Mouse (Mus musculus) right cerebral cortex, postnatal 36 days (tissue): ENCODE results near the gene Prkd2.

Experiments used
- DNase-seq, 2 experiments: peaks; one replicate each; pipeline ENCODE4 v3.0.0; 2022; ENCODE audit warnings: low spot score in 2 of 2, mixed read lengths in 1 of 2

Gene Prkd2

DNA sequence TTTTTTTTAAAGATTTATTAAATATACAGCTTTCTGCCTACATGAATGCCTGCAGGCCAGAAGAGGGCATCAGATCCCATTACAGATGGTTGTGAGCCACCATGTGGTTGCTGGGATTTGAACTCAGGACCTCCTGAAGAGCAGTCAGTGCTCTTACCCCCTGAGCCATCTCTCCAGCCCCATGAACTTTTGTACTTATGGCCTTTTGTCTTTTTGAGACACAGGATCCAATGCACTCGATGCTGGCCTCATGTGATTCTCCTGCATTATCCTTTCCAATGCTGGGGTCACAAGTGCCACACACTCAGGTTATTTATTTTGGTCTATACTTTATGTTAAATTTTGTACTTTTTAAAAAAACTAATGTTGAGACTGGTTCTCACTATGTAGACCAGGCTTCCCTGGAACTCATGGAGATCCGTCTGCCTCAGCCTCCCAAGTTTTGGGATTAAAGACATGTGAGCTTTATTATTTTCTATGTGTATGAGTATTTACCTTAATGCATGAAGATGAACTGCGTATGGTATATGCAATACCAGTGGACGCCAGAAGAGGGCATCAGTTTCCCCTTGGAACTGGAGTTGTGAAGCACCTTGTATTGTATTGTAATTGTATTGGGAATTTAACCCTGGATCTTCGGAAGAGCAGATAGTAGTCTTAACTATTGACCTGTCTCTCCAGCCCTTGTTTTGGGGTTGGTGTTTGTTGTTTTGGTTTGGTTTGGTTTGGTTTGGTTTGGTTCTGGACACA is 17.4 kb downstream of the Prkd2 start:
- DNase-seq: no peak

DNA sequence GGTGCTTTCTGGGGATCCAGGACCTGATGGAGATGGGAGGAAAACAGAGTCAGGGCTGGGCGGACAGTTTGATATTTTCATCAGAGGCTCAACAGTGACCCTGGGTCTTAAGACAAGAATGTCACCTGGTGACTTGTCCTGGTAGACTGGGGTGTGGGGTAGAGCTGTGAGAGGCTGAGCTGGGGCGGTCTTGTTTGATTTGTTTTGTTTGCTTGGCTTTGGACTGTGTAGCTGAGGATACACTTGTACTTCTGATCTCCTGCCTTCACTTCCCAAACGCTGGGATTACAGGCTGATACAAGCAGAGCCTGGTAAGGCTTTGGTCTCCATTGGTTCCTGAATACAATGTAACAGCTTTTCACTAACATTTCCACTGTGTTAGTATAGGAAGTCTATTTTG is 24.8 kb downstream of the Prkd2 start:
- no peak for DNase-seq

DNA sequence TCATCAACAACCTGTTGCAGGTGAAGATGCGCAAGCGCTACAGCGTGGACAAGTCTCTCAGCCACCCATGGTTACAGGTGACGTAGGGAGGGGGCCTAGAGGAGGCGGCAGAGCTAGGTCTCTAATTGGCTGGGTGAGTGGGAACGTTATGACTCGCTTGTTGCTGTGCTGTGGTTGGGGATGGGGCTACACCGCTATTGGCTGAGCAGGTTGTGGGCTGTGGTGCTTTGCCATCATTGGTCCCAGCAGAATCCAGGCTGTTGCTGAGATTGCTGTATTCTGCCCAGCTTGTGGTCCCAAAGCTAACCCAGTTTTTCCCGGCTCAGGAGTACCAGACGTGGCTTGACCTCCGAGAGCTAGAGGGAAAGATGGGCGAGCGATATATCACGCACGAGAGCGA is 26.8 kb downstream of the Prkd2 start:
- DNase-seq: peak; percentile 92 to 97

DNA sequence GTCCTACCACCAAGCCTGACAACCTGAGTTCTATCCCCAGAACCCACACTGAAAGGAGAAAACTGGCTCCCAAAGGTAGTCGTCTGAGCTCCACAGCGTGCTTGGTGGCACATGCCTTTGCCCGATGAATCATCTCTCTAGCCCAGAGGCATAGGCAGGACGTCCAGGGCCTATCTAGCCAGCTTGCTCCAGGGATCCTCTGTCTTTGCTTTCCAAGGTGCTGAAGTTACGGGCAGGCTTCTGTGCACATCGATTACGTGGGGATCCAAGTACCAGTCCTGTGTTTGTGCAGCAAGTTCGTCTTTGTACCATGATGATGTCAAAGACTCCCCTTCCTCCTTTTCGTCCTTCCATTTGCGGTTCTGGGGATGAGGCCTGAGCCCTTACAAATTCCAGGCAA is 28.9 kb downstream of the Prkd2 start:
- no peak for DNase-seq

DNA sequence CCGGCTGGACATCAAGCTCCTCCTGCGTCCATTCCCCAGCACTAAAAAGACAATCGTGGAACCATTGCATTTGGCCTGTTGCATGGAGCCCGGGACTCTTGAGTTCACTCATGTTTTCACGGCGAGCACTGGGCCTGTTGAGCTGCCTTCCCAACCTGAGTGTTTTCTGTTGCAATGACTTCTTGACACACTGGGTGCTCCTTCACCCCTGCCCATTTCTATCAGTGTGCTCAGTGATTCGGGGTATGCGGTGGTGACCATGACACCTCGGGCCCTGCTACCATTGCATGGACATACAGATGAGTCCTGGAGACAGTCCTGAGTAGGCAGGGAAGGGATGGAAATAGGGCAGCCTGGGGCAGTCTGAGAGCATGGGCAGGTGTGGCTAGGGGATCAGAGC is 29.8 kb downstream of the Prkd2 start:
- no peak for DNase-seq

DNA sequence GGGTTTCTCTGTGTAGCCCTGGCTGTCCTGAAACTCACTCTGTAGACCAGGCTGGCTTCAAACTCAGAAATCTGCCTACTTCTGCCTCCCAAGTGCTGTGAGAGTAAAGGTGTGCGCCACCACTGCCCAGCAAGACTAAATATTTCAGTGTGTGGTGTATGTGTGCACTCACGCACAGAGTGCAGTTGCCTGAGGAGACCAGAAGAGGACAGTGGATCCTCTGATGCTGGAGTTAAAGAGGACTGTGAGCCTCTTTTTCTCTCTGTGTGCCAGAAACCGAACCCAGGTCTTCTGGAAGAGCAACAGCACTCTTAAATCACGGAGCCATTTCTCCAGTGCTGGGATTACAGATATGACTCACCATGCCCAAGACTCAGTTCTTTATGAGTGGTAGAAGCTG is 30.7 kb downstream of the Prkd2 start:
- DNase-seq: no peak

DNA sequence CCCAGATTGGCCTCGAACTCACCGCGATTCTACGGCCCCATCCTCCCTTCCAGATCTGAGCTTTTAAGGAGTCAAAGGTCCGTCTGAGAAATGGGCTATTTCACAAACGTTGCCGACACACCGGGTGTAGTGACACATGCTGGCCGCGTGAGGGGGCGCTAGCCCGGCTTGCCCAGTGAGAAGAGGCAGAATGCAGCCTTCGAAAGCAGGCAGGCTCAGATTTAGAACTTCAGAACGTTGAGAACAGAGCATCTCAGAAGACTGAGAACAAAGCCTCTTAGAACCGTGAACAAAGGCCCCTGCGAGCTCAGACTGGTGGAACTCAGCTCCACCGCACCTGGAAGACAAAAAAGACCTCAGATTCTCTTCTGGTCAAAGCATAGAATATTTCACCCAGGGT is 31.5 kb downstream of the Prkd2 start:
- DNase-seq: peak in 1 of 2 experiments; percentile 74

DNA sequence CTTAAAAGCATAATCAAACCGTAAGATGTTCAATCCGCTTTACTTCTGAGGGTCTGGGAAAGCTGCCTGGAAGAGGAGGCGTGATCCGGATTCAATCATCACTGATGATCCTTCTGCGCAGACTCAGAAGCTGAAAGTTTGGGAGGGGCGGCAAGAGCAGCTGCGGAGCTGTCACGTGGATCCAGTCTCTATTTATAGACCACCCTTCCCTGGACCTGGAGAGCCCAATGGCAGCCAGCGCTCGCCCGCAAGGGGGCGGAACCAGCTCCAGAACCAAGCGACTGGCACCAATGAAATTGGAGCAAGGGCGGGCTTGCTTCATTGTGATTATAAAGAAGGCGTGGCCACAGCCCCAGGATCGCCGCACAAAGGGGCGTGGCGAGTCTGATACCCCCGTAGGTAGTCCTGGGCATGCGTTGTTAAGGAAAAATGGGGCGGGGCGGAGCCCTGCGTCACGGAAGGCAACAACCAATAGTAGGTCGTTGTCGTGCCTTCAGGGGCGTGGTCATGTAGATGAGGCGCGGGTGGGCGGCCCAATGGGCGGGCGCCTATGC is 32.1 kb downstream of the Prkd2 start:
- peak; percentile 100 for DNase-seq

DNA sequence AGATGAGACGGTGACA is 32.4 kb downstream of the Prkd2 start, which contains the start of gene Dact3:
Gene Dact3, plus strand, starts transcription at position 8 of the 16 bp plus-strand sequence.
- no peak for DNase-seq

DNA sequence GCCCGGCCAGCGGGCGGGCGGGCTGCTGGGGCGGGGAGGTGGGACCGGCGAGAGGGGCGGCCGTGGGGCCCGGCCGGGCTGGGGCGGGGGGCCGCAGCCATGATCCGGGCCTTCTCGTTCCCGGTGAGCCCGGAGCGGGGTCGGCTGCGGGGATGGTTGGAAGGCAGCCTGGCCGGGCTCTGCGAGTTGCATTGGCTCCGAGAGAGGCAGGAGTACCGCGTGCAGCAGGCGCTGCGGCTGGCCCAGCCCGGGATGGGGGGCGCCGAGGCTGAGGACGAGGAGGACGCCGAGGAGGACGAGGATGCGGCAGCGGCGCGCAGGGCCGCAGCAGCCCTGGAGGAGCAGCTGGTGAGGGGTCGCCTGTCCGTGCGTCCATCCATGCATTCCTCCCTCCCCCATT is 32.6 kb downstream of the Prkd2 start:
- DNase-seq: no peak

DNA sequence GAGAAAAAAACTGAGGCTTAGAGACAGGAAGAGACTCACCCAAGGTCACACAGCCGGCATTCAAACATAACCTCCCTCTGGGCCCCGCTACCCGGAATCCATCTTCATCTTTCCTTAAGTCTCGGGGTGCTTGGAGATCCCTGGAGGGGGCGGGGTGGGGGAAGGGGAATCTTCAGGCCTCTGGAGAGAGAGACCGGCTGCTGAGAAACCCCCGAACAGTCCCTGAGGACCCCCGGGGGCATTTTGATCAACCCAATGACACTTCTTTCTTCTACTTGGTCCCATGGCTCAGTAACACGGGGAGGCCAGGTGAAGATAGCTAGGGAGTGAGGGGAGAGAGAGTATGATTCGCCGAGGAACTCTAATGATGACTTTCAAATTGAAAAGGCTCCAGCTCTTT is 33.3 kb downstream of the Prkd2 start:
- DNase-seq: no peak

DNA sequence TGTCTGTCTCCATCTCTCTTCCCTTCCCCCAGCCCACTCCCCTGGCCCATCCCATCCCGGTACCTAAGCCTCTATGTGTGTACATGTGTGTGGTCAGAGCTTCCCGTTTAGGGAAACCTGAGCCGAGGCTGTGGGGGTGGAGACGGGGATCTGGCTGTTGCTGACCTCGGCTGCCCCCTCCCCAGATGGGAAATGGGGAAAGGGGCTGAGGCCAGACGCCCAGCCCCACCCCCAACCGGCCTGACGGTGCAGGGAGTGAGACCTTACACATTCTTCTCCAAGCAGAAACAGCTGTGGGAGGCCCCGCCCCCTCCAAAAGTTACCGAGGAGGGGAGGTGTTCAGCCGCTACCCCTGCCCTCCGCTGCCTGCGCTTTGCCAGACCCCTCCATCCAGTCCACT is 33.9 kb downstream of the Prkd2 start:
- DNase-seq: no peak

DNA sequence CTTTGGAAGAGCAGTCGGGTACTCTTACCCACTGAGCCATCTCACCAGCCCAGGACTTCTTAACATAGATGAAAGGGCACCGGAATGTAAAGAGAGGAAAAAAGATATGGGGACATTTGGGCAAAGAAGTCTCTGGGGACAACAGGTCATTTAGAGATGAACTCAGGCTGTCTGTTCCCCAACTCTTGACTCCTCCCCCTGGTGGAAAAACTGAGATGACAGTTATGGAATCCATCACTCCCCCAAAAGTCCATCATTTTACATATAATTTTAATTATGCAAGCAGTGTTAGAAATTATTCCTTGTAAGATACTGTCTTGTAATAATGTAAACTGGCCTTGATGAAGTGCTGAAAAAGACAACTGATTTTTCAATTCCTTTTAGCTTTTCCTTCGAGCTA is 35.0 kb downstream of the Prkd2 start:
- DNase-seq: no peak

DNA sequence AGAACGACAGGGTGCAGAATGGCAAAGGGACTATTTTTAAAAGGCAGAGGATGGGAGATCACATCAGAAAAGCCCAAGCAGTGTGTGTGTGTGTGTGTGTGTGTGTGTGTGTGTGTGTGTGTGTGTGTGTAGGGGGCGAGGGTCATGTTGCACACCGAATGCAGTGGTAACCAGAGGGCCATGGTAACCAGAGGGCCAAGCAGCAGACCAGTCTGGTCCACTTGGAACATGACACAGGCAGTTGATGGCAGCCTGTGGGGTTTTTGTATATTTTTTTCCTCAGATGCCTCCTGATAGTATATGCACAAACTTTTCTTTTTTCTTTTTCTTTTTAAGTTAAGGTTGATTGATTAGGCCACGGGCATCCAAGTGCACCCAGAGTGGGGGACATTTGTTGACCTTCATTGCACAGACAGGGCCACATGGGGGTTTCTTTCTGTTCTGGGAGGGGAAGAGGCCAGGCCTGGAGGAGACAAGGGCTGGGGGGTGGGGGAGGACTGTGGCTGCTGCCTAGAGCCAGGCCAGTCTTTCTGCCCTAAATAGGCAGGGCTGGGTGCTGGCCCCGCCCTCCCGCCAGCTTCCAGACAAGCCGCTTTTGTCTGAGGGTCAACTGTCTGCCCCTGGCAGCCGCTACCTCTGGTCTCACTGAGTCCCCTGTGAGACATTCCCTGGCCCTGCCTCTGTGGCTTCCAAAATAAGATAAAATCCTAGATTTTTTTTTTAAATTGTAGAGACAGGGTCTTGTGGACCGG is 37.3 kb downstream of the Prkd2 start:
- DNase-seq: no peak

DNA sequence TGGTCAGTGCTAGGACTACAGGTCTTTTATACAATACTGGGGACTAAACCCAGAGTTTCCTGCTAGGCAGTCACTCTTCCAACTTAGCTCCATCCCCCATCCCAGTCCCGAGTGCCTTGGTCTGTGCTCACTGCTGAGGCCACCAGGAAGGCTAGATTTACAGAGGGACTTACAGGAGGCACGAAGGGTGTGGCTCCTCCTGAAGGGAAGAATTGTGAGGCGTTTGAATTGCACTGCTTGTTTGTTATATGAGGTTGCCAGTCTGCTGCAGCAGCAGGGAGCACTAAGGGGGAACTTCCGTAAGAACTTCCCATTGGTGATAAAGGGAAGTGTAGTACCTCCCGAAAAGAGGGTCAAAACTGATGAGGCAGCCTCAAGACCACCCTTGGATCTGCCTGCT is 37.9 kb downstream of the Prkd2 start:
- DNase-seq: no peak

DNA sequence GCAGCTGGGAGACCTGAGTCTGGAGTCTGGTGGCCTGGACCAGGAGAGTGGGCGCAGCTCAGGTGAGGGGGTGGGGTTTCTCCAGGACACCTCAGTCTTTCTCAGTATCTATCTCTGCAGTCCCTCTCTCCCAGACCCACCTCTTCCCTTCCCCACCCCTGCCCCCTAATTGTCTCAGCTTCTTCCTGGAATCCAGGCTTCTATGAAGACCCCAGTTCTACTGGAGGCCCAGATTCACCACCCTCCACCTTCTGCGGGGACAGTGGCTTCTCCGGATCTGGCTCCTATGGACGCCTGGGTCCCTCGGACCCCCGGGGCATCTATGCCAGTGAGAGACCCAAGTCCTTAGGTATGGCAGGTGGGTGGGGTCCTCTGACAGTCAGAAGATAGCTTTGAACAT is 40.5 kb downstream of the Prkd2 start:
- DNase-seq: no peak

DNA sequence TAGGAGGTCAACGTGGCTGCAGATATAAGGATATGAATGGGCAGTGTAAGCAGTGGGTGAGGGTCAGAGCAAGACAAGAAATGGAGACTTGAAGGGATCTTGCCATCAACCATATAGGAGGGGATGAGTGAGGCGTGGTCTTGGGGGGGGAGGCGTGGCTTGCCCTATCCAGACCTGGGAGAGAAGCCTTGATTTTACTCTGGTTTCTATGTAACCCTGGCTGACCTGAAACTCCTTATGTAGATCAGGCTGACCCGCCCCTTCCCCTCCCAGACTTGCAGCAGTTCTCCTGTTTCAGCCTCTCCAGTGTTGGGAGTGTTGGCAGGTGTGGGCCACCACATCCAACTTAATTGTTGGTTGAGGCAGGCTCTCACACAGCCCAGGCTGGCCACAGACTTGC is 41.6 kb downstream of the Prkd2 start:
- DNase-seq: no peak

DNA sequence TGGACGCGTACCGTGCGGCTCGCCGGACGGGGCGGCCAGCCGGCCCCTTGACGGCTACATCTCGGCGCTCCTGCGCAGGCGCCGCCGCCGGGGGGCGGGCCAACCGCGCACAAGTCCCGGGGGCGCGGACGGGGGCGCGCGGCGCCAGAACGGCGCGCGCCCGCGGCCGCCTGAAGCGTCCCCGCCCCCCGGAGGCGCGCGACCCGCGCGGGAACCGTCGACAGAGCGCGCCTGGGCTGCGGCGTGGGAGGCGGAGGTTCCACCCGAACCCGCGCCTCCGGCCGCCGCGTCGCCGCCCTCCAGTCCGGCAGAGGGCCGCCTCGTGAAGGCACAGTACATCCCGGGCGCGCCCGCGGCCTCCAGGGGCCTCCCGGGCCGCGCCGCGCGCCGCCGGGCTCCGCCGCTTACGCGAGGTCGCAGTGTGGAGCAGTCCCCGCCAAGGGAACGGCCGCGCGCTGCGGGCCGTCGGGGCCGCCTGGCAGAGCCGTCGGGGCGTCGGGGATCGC is 42.6 kb downstream of the Prkd2 start:
- no peak for DNase-seq

DNA sequence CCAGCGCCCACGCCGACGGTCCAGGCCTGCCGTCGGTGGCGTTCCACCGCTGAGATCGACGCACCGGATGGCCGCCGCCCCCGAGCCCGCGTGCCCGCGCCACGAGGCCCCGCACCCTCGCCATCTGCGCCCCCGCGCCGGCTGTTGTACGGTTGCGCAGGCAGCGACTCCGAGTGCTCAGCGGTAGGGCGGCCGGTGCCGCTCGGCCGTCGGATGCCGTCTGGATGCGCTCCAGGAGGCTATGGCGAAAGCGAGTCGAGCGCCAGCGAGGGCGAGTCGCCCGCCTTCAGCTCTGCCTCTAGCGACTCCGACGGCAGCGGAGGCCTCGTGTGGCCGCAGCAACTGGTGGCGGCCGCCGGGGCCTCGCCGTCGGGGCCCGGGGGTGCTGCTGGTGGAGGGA is 43.2 kb downstream of the Prkd2 start:
- DNase-seq: no peak

DNA sequence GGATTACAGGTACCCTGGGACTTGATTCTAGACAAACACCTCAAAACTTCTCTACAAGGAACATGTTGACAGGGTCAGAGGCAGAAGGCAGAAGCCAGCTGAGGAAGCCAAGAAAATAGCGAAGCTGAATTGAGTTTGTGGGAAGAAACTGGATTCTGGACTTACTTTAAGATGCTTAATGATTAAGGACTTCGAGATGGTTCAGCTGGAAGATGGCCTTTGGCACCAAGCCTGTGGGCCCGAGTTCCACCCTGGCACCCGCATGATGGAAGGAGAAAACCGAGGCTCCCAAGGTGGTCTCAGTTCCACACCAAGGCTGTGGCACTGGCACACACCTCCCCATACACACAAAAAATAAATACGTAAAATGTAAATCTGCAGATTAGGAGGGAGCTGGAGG is 47.8 kb downstream of the Prkd2 start:
- DNase-seq: no peak

DNA sequence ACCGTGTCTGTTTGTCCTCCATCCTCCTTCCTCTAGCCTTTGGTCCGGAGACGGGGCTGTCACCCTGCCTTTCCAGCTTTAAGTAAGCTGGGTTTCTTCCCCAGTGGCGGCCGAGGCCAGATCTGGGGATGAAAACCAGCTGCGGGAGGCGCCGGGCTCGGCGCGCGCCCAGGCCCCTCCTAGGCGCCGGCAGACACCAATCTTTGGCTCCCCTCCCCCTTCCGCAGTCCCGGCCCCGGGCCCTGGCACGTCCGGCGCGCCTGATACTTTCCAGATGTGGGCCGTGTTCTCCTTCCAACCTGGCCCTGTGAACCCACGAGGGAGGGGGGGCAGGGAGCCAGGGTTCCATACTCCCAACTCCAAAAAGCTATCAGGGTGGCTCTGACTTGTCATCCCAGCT is 48.2 kb downstream of the Prkd2 start:
- DNase-seq: no peak

DNA sequence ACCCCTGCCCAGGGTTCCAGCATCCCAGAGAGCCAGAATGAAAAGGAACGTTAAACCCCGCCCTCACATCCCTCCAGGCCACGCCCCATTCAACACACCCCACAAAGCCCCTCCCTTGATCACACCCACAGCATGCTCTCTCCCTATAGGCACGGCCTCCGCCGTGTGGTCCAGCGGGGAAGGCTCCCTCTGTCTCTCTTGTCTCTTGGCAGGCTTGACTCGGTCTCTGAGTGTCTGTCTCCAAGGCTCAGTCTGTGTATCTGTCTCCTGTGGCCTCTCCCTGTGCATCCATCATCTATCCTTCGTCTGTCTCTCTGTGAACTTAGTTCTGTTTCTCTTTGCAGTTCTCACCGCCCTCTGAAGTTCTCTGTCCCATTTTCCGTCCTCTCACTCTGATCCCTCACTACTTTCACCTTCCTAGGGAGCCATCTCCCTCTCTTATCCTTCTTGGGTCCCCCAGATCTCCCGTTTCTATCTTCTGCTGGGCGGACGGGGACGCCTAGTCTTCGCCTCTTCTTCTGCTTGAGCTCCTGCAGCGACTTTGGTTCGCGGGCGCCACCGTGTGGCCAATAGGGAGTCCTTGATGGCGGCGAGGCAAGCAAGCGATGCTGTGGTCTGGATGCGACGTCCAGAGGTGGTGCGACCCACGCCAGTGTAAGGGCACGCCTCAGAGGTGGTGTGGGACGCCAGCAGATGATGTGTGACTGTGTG is 49.1 kb downstream of the Prkd2 start, which contains the start of gene Gng8:
Gene Gng8, plus strand, starts transcription at position 146 of the 711 bp plus-strand sequence.
- DNase-seq: peak; percentile 72 to 75

DNA sequence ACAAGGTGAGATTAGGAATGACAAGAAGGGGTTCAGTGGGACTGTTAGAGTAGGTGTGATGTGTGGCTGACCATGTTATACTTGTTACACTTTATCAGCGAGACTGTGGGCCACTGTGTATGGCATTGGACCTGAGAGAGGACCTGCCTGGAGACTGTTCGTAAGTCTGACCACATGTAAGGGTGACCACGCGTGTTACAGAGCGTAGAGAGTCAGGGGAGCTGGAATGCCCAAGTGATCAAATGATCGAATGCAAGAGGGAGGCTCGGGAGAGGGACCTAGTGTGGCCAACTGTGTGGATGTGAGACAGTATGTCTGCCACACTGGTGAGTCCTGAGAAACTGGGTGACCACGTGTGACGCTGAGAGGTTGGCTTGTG is 49.6 kb downstream of the Prkd2 start:
- no peak for DNase-seq
